Mouse (Mus musculus) midbrain, embryonic 14.5 days (tissue): ENCODE results near the gene Plekhg5. TPM values are rescaled to one million over a fixed set of nuclear protein-coding genes. Genes with fewer than 3 reads are reported as not detected.

Experiments
- ATAC-seq: fragments of 200-750 bp; cut with Nextera tagmentation; 2 replicates; pipeline ENCODE4 v1.8.0; 2017; ENCODE audit warnings: moderate number of reproducible peaks, moderate library complexity; ENCODE audit not compliant: low FRiP score, low TSS enrichment
- DNase-seq: peaks from one replicate; pipeline ENCODE4 v3.0.0-alpha.2; 2015
- H3K27ac ChIP-seq: fragments of 300-500 bp; sonication (generic); replicated peaks from 2 replicates; pipeline ENCODE4 v1.5.1; 2014; ENCODE audit warnings: mild to moderate bottlenecking, low read depth, low read length, moderate library complexity
- H3K27me3 ChIP-seq: fragments of 300-500 bp; sonication (generic); 2 replicates; pipeline ENCODE4 v1.6.1; 2014; ENCODE audit warnings: low read length, control low read depth, mixed read lengths; ENCODE audit not compliant: control insufficient read depth, insufficient read depth
- H3K36me3 ChIP-seq: fragments of 300-500 bp; sonication (generic); 2 replicates; pipeline ENCODE4 v1.6.1; 2014; ENCODE audit warnings: low read length, control low read depth; ENCODE audit not compliant: control insufficient read depth, insufficient read depth
- H3K4me1 ChIP-seq: fragments of 300-500 bp; sonication (generic); 2 replicates; pipeline ENCODE4 v1.6.1; 2014; ENCODE audit warnings: mild to moderate bottlenecking, antibody characterized with exemption, low read length, control low read depth; ENCODE audit not compliant: control insufficient read depth, insufficient read depth
- H3K4me2 ChIP-seq: fragments of 300-500 bp; sonication (generic); 2 replicates; pipeline ENCODE4 v1.6.1; 2014; ENCODE audit warnings: mild to moderate bottlenecking, low read length, moderate library complexity
- H3K4me3 ChIP-seq: fragments of 300-500 bp; sonication (generic); replicated peaks from 2 replicates; pipeline ENCODE4 v1.5.1; 2014; ENCODE audit warnings: low read depth, low read length
- H3K9ac ChIP-seq: fragments of 300-500 bp; sonication (generic); replicated peaks from 2 replicates; pipeline ENCODE4 v1.6.1; 2014; ENCODE audit warnings: mild to moderate bottlenecking, low read length, moderate library complexity
- H3K9me3 ChIP-seq: fragments of 300-500 bp; sonication (generic); 2 replicates; pipeline ENCODE4 v1.6.1; 2016; ENCODE audit warnings: low read length, control low read depth, mixed read lengths; ENCODE audit not compliant: control insufficient read depth
- WGBS: fragments of 180-500 bp; shearing (Covaris S2); extraction: QIAGEN DNeasy Blood & Tissue Kit; methylation state at CpG from one replicate; pipeline ENCODE4 v1.1.7; 2014; 5-methylcytosine and 5-hydroxymethylcytosine counted together
- polyA plus RNA-seq: library from polyadenylated mRNA; unstranded; fragments of >200 nt; fragmentation: Nextera tagmentation; extraction: Ambion mirVana; gene quantifications from 2 replicates; pipeline ENCODE4 v1.2.1, GENCODE M21; 2014

Plekhg5 gene
- polyA plus RNA-seq, 1 experiment from 2014 or later, result 8.0 TPM

DNA sequence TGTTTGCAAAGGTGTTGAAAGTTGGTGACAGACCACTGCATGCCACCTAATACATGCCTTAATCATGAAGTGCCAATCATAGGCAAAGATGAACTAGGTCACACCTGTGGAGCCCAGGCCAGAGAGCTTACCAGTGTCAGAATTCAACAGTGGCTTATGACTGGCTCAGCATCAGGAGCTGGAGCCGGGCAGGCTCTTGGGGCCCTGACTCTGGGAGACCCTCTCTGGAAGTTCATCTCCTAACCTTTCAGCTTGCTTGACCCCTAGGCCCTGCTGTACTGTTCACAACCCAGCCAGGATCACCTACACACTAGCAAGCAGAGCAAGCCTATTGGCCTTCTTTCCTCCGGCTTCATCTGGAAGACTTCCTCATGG, 64.6 kb downstream of the Plekhg5 start:
- peaks cover 37% of the 10 kb centered on the region for H3K27me3 ChIP-seq
- H3K9me3 ChIP-seq, result no peaks in the 10 kb centered on the region
- DNase-seq (no peak), ATAC-seq (no peak)
- peaks cover 4% of the 10 kb centered on the region; the same call in 1 of the 2 replicates for H3K4me1 ChIP-seq
- no peak overlapping the region for H3K27ac ChIP-seq
- H3K36me3 ChIP-seq, result no peaks in the 10 kb centered on the region
- WGBS, result 94% methylated on average over 2 of the region's 2 CpGs
- H3K4me3 ChIP-seq, result no peak overlapping the region
- H3K9ac ChIP-seq, result no peak overlapping the region
- H3K4me2 ChIP-seq, result no peak overlapping the region

DNA sequence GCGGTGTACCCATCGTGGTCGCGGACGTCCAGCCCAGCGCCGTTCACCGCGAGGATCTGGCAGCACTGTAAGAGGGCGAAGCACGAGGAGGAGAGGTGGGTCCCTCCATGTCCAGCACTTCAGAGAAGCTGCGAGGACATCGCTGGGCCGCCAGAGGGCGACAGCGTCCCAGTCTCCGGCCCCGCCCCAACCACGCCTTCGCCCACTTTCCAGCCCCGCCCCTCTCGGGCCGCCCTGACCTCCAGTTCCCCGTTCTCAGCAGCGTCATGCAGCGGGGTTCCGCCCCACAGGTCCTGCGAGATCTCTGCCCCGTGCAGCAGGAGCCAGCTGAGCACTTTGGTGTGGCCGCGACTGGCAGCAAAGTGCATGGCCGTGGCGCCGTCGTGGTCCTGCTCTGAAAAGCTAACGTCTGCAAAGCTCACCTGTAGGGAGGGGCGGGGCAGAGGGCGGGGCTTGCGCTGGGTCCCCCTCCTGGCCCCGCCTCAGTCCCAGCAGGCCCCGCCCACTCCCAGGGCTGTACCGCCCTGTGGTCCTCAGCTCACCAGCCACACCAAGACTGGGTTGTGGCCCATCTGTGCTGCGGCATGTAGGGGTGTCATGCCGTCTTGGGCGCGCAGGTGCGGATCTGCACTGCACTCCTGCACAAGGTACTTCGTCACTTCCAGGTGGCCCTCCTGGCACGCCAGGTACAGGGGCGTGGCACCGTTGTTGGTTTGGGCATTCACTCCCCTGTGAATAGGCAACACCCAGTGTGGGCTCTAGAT, 66.4 kb downstream of the Plekhg5 start:
- H3K4me2 ChIP-seq, result peak overlapping the region; percentile 58
- DNase-seq (peak; percentile 82), ATAC-seq (peak; percentile 76)
- H3K4me3 ChIP-seq, result peak overlapping the region; percentile 33
- 3% methylated on average over 51 of the region's 51 CpGs for WGBS
- H3K27me3 ChIP-seq, result peaks cover 18% of the 10 kb centered on the region; the same call in 1 of the 2 replicates
- H3K36me3 ChIP-seq, result no peaks in the 10 kb centered on the region
- H3K9me3 ChIP-seq, result no peaks in the 10 kb centered on the region
- H3K27ac ChIP-seq, result no peak overlapping the region
- H3K9ac ChIP-seq, result no peak overlapping the region
- peaks cover 4% of the 10 kb centered on the region; the same call in 1 of the 2 replicates for H3K4me1 ChIP-seq

DNA sequence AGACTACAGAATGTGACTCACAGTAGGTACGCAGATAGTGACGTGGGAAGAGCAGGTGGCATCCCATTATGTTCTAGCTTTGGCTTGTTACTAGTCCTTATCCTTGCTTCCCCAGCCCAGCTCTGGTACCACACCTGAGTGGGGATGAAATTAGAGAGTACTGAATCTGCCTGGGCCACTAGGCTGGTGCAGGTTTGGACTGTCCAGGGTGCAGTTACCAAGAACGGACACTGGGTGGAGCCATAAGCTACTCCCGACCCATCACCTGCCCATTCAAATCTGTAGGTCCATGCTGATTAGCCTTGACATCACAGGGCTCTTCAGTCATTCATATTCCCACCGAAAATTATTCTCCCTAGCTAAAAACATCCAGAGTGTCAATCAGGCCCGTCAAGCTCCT, 68.1 kb downstream of the Plekhg5 start:
- Histone ChIP-seq H3K9ac (no peak overlapping the region), H3K36me3 (no peaks in the 10 kb centered on the region), H3K4me1 (peaks cover 4% of the 10 kb centered on the region; the same call in 1 of the 2 replicates), H3K27ac (no peak overlapping the region), H3K9me3 (no peaks in the 10 kb centered on the region), H3K4me2 (no peak overlapping the region), H3K27me3 (peaks cover 10% of the 10 kb centered on the region; the same call in 1 of the 2 replicates), H3K4me3 (no peak overlapping the region)
- 29% methylated on average over 6 of the region's 6 CpGs for WGBS
- ATAC-seq (no peak), DNase-seq (peak; percentile 65)

- no peak overlapping the region for H3K4me3 ChIP-seq
- H3K9me3 ChIP-seq, result no peaks in the 10 kb centered on the region
- DNase-seq, result no peak
- no peak for ATAC-seq
- no peaks in the 10 kb centered on the region for H3K36me3 ChIP-seq
- 59% methylated on average over 8 of the region's 8 CpGs for WGBS
- peaks cover 10% of the 10 kb centered on the region; the same call in 1 of the 2 replicates for H3K27me3 ChIP-seq
- H3K9ac ChIP-seq, result no peak overlapping the region
- H3K4me1 ChIP-seq, result peaks cover 4% of the 10 kb centered on the region; the same call in 1 of the 2 replicates
- no peak overlapping the region for H3K27ac ChIP-seq
- H3K4me2 ChIP-seq, result no peak overlapping the region
These were observed 69.3 kb downstream of the Plekhg5 start for GRCm38 (mm10) chr4:152141521-152142135.

GRCm38 (mm10) chr4:152143632-152144031, 71.3 kb downstream of the Plekhg5 start:
- Histone ChIP-seq H3K4me1 (peaks cover 3% of the 10 kb centered on the region; the same call in 1 of the 2 replicates), H3K27me3 (peaks cover 5% of the 10 kb centered on the region; the same call in 1 of the 2 replicates), H3K4me3 (no peak overlapping the region), H3K9me3 (no peaks in the 10 kb centered on the region), H3K4me2 (no peak overlapping the region), H3K9ac (no peak overlapping the region), H3K27ac (no peak overlapping the region), H3K36me3 (no peaks in the 10 kb centered on the region)
- WGBS, result 39% methylated on average over 1 of the region's 1 CpGs
- ATAC-seq (no peak), DNase-seq (no peak)

DNA sequence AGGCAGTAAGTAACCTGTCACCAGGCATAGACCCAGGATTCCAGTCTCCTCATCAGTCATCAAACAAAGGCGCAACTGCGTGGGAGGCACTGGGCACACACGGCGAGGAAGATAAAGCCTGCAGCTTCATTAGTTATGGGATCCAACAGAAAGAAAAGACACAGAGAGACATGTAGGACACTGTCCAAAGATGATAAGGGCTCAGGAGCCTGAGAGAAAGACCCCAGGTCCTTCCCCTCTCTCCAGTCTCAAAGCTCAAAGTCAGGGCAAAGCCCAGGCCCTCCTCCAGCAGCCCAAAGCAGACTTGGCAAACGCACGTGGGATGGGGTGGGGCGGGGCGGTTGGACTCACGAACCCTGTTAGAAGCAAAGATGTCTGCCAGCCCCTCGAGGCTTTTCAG, 73.2 kb downstream of the Plekhg5 start:
- WGBS, result 71% methylated on average over 10 of the region's 10 CpGs
- DNase-seq (no peak), ATAC-seq (no peak)
- H3K4me1 ChIP-seq, result no peaks in the 10 kb centered on the region
- no peak overlapping the region for H3K4me3 ChIP-seq
- H3K36me3 ChIP-seq, result no peaks in the 10 kb centered on the region
- H3K9me3 ChIP-seq, result no peaks in the 10 kb centered on the region
- H3K27me3 ChIP-seq, result peaks cover 1% of the 10 kb centered on the region; the same call in 1 of the 2 replicates
- no peak overlapping the region for H3K9ac ChIP-seq
- H3K4me2 ChIP-seq, result no peak overlapping the region
- no peak overlapping the region for H3K27ac ChIP-seq

DNA sequence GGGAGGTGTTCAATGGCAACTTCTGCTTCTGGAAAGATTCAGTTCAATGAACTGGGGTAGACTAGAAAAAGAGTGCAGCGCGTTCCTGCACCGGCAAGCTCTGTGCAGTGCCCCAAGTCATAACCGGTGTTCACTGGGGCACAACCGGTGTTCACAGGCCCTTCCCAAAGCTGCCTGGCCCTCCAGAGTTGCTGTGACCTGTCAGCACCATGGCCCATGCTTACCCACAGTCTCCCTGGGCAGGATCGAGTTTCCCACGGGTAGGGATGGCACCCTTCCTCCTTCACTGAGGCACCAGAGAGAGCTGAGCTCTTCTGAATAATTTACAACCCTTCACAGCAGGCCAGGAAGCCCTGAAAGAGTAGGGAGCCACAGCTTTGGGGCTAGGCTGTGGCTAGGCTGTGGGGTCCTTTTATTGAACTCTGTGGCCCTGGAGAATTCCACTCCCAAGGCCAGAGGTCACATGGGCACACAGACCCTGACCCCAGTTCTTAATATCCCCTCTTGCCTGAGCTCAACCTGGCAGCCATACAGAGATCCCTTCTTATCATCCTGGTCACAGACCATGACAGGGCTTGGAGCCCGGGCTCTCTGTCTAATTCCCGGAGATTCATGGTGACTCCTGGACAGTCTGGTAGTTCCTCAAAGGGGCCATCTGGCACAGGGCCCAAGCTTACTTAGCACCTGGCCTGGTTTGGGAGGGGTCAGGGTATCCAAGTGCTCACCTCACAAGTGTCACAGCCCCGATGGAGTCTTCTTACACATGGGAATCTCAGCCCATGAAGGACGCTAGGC, 73.9 kb downstream of the Plekhg5 start:
- Histone ChIP-seq H3K36me3 (no peaks in the 10 kb centered on the region), H3K9me3 (no peaks in the 10 kb centered on the region), H3K4me2 (no peak overlapping the region), H3K9ac (no peak overlapping the region), H3K27ac (no peak overlapping the region), H3K4me3 (no peak overlapping the region), H3K27me3 (peaks cover 8% of the 10 kb centered on the region), H3K4me1 (no peaks in the 10 kb centered on the region)
- 63% methylated on average over 11 of the region's 11 CpGs for WGBS
- ATAC-seq (no peak), DNase-seq (no peak)

GRCm38 (mm10) chr4:152150546-152150945, 78.2 kb downstream of the Plekhg5 start:
- no peak overlapping the region for H3K27ac ChIP-seq
- WGBS, result 80% methylated on average over 4 of the region's 4 CpGs
- H3K27me3 ChIP-seq, result peaks cover 40% of the 10 kb centered on the region

More at GRCm38 (mm10) chr4:152150546-152150945, 78.2 kb downstream of the Plekhg5 start:
- ATAC-seq (no peak), DNase-seq (no peak)
- H3K36me3 ChIP-seq, result no peaks in the 10 kb centered on the region
- peaks cover 6% of the 10 kb centered on the region; the same call in 1 of the 2 replicates for H3K4me1 ChIP-seq
- no peak overlapping the region for H3K4me3 ChIP-seq
- no peak overlapping the region for H3K9ac ChIP-seq
- H3K4me2 ChIP-seq, result no peak overlapping the region
- H3K9me3 ChIP-seq, result no peaks in the 10 kb centered on the region
